Mouse (Mus musculus): ENCODE results near the gene B4galt7. TPM values are rescaled to one million over a fixed set of nuclear protein-coding genes. Genes with fewer than 3 reads are reported as not detected.

The B4galt7 gene
- 2.7 TPM for polyA plus RNA-seq (2014; fragmentation: Illumina TruSeq; extraction: RNeasy Lipid Tissue Mini Kit (QIAGEN cat#74804); ENCODE audit: low read depth, low replicate concordance)

DNA sequence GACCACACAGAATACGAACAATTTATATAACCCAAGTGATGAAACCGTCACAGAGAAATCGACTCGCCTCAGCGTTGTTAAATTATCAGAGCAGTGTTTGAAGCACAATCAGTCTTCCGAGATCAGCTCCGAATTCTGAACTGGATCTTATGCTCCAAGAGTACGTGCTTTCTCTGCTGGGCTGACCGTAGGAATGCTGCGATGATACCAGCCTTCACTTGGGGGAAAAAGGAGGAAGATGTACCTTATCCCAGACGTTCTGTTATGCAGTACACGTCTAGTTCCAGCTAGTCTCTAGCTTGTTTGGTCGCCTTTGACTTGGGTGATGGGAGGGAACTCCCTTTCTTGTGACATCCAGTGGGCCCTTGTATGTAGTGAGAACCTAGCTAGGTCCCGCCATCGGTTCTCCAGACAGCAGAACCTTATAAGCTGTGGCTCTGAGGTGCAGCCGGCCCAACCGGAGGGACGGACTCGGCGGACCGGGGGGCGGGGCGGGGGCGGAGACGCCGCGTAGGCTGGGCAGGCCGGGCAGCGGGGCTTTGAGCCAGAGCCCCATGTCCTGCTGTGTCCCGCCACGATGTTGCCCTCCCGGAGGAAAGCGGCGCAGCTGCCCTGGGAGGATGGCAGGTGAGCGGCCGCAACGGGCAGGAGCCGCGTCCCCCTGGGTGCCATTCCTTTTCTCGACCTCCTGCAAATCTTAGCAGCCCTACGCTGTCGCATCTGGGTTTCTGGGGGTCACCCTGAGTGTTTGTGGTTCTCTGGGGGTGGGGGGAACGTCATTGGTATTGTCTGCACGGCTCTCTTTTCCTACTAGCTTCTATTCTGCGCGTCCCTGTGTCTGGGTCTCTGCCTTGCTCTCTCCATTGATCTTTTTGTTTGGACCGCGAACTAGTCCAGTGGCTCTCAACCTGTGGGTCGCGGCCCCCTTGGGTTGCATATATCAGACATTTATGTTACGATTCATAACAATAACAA is at the start of gene B4galt7:
TSS of gene B4galt7 (plus strand) at position 331 of the 975 bp plus-strand sequence.

DNA sequence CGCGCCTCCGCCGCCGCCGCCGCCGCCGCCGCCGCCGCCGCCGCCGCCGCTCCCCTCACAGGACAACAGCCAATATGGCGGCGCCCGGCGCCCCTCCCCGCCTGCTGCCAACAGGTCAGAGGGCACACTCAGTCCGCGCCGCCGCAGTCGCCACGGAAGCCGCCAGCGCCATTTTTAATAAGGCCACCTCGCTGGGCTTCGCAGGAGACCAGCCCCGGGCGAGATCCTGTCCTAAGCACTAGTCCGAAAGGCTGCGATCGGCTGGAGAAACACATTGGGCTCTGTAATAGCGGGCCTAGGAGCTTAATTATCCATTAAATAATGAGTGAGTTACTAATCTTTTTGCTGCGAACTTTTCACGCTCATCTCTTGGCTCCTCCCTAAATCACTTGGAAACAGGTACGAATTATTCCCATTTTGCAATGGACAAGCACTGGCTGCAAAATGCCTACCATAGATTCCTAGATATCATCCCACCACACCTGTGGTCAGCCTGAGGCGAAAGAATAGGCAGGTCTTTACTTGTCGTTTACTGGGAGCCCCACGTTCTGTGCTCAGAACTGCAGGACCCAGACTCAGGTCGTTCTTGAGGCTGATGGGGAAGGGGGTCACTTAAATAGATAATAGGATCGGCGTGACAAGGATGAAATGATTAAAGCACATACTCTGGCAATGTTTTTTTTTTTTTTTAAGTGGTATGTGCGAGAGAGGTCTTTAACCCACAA is 28.5 kb upstream of the B4galt7 start, which contains the start of gene Fam193b:
TSS of gene Fam193b (minus strand) at position 94 of the 725 bp plus-strand sequence.

DNA sequence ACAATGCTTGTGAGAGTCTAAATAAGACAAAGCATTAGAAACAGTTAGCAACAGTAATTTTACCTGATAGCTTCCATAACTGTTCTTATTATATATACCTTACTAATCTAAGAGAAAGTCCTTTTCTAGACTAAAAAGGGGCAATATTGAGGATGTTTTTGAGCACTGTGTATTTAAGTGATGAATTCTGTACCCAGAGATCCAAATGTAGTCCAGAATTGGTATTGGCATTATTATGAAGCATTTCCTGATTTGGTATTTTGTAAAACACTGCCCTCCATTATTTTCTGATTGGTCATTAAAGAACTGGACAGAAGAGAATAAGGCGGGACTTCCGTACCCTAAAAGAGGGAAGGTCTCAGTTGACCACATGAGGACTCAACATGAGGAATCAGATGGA is 26.3 kb upstream of the B4galt7 start, which contains the start of gene Tmed9:
TSS of gene Tmed9 (plus strand) at position 301 of the 400 bp plus-strand sequence.

DNA sequence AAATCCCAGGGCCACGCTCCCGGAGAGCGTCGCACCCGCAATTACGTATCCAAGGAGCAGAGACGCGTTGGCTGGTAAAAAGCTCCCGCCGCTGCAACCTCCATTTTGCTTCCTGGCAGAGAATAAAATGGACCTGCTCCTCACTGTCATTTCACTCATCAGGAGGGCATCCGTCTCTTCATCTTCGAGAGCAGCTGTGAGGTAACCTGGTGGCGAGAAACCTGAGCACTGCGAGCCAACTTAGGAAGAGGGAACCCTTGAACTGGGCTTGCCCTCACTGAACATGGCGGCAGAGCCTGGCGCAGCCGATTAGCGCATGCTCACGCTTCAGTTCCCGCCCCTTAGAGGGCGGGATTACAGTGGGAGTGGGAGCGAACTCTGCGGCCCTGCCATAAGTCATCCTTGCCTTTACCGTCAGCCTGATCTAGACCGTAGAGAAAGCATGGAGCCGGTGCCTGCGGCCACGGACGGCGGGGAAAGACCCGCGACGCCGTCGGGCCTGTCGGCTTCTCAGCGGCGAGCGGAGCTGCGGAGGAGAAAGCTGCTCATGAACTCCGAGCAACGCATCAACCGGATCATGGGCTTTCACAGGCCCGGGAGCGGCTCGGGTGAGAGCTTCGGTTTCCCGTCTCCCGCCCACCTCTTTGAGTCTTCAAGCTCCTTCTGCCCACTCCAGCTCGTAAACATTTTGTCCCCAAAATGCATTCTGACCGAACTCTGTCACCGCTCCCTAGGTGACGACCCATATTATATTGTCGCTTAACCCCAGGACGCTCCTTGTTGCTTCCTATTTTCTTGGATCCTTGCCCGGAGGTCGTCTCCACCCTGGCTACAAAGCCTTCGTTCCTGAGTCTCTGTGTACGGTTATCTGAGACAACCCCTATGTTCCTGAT is 23.2 kb downstream of the B4galt7 start, which contains the start of gene Caml:
TSS of gene Caml (plus strand) at position 357 of the 893 bp plus-strand sequence.

DNA sequence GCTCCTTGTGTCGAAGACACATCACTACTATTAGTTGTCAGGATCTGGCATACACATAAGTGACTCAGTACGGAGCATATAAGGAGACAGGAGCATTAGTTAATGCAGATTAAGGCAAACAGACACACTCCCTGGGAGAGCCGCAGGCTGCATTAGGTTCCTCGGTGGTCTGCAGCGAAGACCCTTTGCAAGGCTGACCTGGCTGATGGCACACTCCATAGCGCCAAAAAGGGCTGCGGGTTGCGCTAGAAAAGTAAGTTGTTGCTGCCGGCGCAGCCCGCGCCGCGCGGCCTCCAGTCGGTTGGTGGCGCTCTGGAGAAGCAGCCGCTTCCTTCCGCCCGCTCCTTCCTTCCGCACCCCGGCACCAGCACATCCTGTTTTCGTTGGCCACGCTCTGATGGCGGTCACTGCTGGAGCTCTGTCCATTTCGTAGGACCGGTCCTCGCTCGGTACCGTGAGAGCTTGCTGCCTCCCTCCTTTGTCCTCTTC is 35.0 kb downstream of the B4galt7 start, which contains the start of gene Ddx46:
TSS of gene Ddx46 (plus strand) at position 389 of the 489 bp plus-strand sequence.

Other genes with a start within 250 kb of the B4galt7 start
- gene Lman2, start 237.1 kb upstream of the B4galt7 start, polyA plus RNA-seq (2014; fragmentation: Illumina TruSeq; extraction: RNeasy Lipid Tissue Mini Kit (QIAGEN cat#74804); ENCODE audit: low read depth, low replicate concordance): 45.9 TPM
- gene Rgs14, start 230.2 kb upstream of the B4galt7 start, polyA plus RNA-seq (2014; fragmentation: Illumina TruSeq; extraction: RNeasy Lipid Tissue Mini Kit (QIAGEN cat#74804); ENCODE audit: low read depth, low replicate concordance): not detected
- gene Slc34a1, start 201.7 kb upstream of the B4galt7 start, polyA plus RNA-seq (2014; fragmentation: Illumina TruSeq; extraction: RNeasy Lipid Tissue Mini Kit (QIAGEN cat#74804); ENCODE audit: low read depth, low replicate concordance): not detected
- gene Pfn3, start 184.7 kb upstream of the B4galt7 start, polyA plus RNA-seq (2014; fragmentation: Illumina TruSeq; extraction: RNeasy Lipid Tissue Mini Kit (QIAGEN cat#74804); ENCODE audit: low read depth, low replicate concordance): not detected
- not detected for gene F12, start 173.1 kb upstream of the B4galt7 start, polyA plus RNA-seq (2014; fragmentation: Illumina TruSeq; extraction: RNeasy Lipid Tissue Mini Kit (QIAGEN cat#74804); ENCODE audit: low read depth, low replicate concordance)
- gene Grk6, start 154.8 kb upstream of the B4galt7 start, polyA plus RNA-seq (2014; fragmentation: Illumina TruSeq; extraction: RNeasy Lipid Tissue Mini Kit (QIAGEN cat#74804); ENCODE audit: low read depth, low replicate concordance): 7.3 TPM
- not detected for gene Prr7, start 135.6 kb upstream of the B4galt7 start, polyA plus RNA-seq (2014; fragmentation: Illumina TruSeq; extraction: RNeasy Lipid Tissue Mini Kit (QIAGEN cat#74804); ENCODE audit: low read depth, low replicate concordance)
- gene Dbn1, start 111.8 kb upstream of the B4galt7 start, polyA plus RNA-seq (2014; fragmentation: Illumina TruSeq; extraction: RNeasy Lipid Tissue Mini Kit (QIAGEN cat#74804); ENCODE audit: low read depth, low replicate concordance): 1.9 TPM
- gene Pdlim7, start 86.2 kb upstream of the B4galt7 start, polyA plus RNA-seq (2014; fragmentation: Illumina TruSeq; extraction: RNeasy Lipid Tissue Mini Kit (QIAGEN cat#74804); ENCODE audit: low read depth, low replicate concordance): 0.17 TPM
- not detected for gene Dok3, start 70.6 kb upstream of the B4galt7 start, polyA plus RNA-seq (2014; fragmentation: Illumina TruSeq; extraction: RNeasy Lipid Tissue Mini Kit (QIAGEN cat#74804); ENCODE audit: low read depth, low replicate concordance)
- 2.4 TPM for gene Ddx41, start 63.2 kb upstream of the B4galt7 start, polyA plus RNA-seq (2014; fragmentation: Illumina TruSeq; extraction: RNeasy Lipid Tissue Mini Kit (QIAGEN cat#74804); ENCODE audit: low read depth, low replicate concordance)
- gene Fam193b, start 28.8 kb upstream of the B4galt7 start, polyA plus RNA-seq (2014; fragmentation: Illumina TruSeq; extraction: RNeasy Lipid Tissue Mini Kit (QIAGEN cat#74804); ENCODE audit: low read depth, low replicate concordance): 4.1 TPM
- 86.5 TPM for gene Tmed9, start 26.2 kb upstream of the B4galt7 start, polyA plus RNA-seq (2014; fragmentation: Illumina TruSeq; extraction: RNeasy Lipid Tissue Mini Kit (QIAGEN cat#74804); ENCODE audit: low read depth, low replicate concordance)
- gene Caml, start 23.1 kb downstream of the B4galt7 start, polyA plus RNA-seq (2014; fragmentation: Illumina TruSeq; extraction: RNeasy Lipid Tissue Mini Kit (QIAGEN cat#74804); ENCODE audit: low read depth, low replicate concordance): 48.3 TPM
- gene Ddx46, start 35.1 kb downstream of the B4galt7 start, polyA plus RNA-seq (2014; fragmentation: Illumina TruSeq; extraction: RNeasy Lipid Tissue Mini Kit (QIAGEN cat#74804); ENCODE audit: low read depth, low replicate concordance): 69.3 TPM
- 189 TPM for gene B230219D22Rik, start 93.2 kb downstream of the B4galt7 start, polyA plus RNA-seq (2014; fragmentation: Illumina TruSeq; extraction: RNeasy Lipid Tissue Mini Kit (QIAGEN cat#74804); ENCODE audit: low read depth, low replicate concordance)
- gene Txndc15, start 114.8 kb downstream of the B4galt7 start, polyA plus RNA-seq (2014; fragmentation: Illumina TruSeq; extraction: RNeasy Lipid Tissue Mini Kit (QIAGEN cat#74804); ENCODE audit: low read depth, low replicate concordance): 150 TPM
- 23.8 TPM for gene Pcbd2, start 127.5 kb downstream of the B4galt7 start, polyA plus RNA-seq (2014; fragmentation: Illumina TruSeq; extraction: RNeasy Lipid Tissue Mini Kit (QIAGEN cat#74804); ENCODE audit: low read depth, low replicate concordance)
- not detected for gene Catsper3, start 184.7 kb downstream of the B4galt7 start, polyA plus RNA-seq (2014; fragmentation: Illumina TruSeq; extraction: RNeasy Lipid Tissue Mini Kit (QIAGEN cat#74804); ENCODE audit: low read depth, low replicate concordance)
- gene Pitx1, start 236.3 kb downstream of the B4galt7 start, polyA plus RNA-seq (2014; fragmentation: Illumina TruSeq; extraction: RNeasy Lipid Tissue Mini Kit (QIAGEN cat#74804); ENCODE audit: low read depth, low replicate concordance): not detected

All from adrenal gland, adult 10 weeks (tissue).